Mouse (Mus musculus): ENCODE data around the gene Ctbp1. TPM values are rescaled to one million over a fixed set of nuclear protein-coding genes. Genes with fewer than 3 reads are reported as not detected.

Gene Ctbp1
- 304 and 332 TPM in 2 replicates for polyA plus RNA-seq (2012; rRNA removed)

DNA sequence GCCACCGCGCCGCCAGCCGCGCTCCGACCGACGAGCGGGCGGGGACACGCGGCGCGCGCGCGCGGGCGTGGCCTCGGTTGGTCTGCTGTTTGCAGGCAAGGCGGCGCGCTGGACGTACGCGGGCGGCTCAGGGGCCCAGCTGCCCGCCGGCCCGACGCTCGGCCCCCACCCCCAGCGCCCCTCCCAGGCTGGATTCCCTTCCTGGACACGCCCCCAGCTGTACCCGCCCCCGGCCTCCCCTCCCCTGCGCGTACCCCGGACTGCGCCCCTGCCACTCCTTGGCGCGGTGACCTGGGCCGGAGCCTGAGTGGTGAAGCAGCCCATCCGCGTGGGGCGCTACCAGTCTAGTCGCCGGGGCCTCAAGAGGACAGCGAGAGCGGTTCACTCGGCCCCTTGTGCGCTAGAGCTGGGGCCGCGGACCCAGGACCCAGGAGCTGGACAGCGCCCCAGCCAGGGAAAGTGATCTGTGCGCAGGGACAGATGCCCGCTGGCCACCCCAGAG lies at the start of gene Ctbp1:
TSS of gene Ctbp1 (minus strand) at position 42 of the 502 bp plus-strand sequence.
- TF ChIP-seq CTCF (IDR thresholded peaks at IDR 0.05; ENCODE audit: insufficient read depth, low read length) (no peak), POLR2A (IDR thresholded peaks at IDR 0.05; ENCODE audit: borderline replicate concordance, extremely low read depth, low read depth, low read length) (0 out of 2 replicates have a peak, but pooled peaks have one; percentile 10)
- Histone ChIP-seq H3K4me1 (ENCODE audit: control insufficient read depth, insufficient read depth, low read length) (peaks cover 6% of the 10 kb centered on the region; the same call in 1 of the 2 replicates), H3K4me3 (replicated peaks; ENCODE audit: extremely low read depth, low read depth, low read length) (peak within 1 kb of the TSS; percentile 76)
- peak; percentile 90 for DNase-seq
- 1% methylated on average over 56 of the region's 57 CpGs for WGBS

DNA sequence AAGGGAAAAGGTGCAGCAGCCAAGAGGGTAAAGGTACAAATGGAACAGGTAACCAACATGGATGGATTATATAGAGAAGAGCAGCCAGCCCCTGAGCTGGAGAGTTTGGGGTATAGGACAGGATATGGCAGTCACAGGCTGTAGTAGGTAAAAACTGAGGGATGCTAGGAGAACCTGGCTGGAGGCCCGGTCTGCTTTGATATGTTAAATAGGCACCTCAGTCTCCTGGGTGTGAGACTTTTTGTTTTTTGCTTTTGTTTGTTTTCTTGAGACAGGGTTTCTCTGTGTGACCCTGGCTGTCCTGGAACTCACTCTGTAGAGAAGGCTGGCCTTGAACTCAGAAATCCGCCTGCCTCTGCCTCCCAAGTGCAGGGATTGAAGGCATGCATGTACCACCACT lies 49.7 kb upstream of the Ctbp1 start:
- Histone ChIP-seq H3K4me3 (replicated peaks; ENCODE audit: extremely low read depth, low read depth, low read length) (no peak overlapping the region), H3K4me1 (ENCODE audit: control insufficient read depth, insufficient read depth, low read length) (no peaks in the 10 kb centered on the region)
- no peak for DNase-seq
- TF ChIP-seq POLR2A (IDR thresholded peaks at IDR 0.05; ENCODE audit: borderline replicate concordance, extremely low read depth, low read depth, low read length): no peak
- no peak for TF ChIP-seq CTCF (IDR thresholded peaks at IDR 0.05; ENCODE audit: insufficient read depth, low read length)
- 47% methylated on average over 2 of the region's 2 CpGs for WGBS

DNA sequence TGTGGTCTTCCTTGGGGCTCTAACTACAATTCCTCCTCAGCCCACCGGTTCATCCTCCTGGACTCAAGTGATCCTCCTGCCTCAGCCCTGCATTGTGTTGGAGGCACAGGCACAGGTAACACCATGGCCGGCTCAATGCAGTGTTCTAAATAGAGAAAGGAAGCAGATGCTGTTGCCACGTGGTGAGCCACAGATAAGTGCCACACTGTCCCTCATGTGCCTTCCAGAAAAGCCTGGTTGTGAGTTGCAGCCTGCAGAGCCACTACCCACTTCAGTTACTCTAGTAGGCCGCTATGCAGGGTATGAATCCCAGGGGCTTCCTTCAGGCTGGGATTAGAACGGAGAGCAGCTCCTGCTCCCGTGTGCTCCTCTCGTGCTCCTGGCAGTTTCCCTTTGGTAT lies 37.4 kb upstream of the Ctbp1 start:
- Histone ChIP-seq H3K4me1 (ENCODE audit: control insufficient read depth, insufficient read depth, low read length) (no peaks in the 10 kb centered on the region), H3K4me3 (replicated peaks; ENCODE audit: extremely low read depth, low read depth, low read length) (no peak overlapping the region)
- TF ChIP-seq POLR2A (IDR thresholded peaks at IDR 0.05; ENCODE audit: borderline replicate concordance, extremely low read depth, low read depth, low read length): no peak
- no peak for TF ChIP-seq CTCF (IDR thresholded peaks at IDR 0.05; ENCODE audit: insufficient read depth, low read length)
- DNase-seq: no peak
- 81% methylated on average over 7 of the region's 7 CpGs for WGBS

DNA sequence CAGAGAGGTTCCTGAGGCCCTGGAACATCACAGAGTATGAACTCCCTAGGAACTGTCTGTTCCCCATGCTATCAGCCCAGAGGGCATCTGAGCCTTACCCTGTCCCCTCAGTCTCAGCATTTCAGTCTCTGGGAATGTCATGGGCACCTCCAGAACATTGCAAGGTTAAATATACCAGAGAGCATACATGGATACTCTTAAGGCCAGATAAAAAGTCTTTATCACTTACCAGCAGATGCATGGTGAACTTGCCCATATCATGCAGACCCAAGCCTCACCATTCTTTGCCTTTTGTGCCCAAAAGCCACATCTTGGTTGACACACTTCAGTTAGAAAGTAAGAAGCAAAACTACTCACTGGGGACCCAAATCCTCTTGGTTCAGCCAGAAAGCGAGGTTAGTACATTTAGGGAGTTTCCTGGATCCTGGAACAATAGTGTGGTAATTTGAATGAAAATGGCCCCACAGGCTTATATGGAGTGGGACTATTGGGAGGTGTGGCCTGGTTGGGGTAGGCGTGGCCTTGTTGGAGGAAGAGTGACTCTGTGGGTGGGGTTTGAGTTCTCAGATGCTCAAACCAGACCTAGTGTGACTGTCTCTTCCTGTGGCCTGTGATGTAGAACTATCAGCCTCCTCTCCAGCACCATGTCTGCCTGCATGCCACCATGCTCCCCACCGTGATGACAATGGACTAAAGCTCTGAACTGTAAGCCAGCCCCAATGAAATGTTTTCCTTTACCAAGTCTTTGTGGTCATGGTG lies 36.1 kb upstream of the Ctbp1 start:
- no peaks in the 10 kb centered on the region for H3K4me1 ChIP-seq (ENCODE audit: control insufficient read depth, insufficient read depth, low read length)
- WGBS: 71% methylated on average over 3 of the region's 3 CpGs
- no peak for DNase-seq
- TF ChIP-seq POLR2A (IDR thresholded peaks at IDR 0.05; ENCODE audit: borderline replicate concordance, extremely low read depth, low read depth, low read length): no peak
- TF ChIP-seq CTCF (IDR thresholded peaks at IDR 0.05; ENCODE audit: insufficient read depth, low read length): no peak
- H3K4me3 ChIP-seq (replicated peaks; ENCODE audit: extremely low read depth, low read depth, low read length): no peak overlapping the region

DNA sequence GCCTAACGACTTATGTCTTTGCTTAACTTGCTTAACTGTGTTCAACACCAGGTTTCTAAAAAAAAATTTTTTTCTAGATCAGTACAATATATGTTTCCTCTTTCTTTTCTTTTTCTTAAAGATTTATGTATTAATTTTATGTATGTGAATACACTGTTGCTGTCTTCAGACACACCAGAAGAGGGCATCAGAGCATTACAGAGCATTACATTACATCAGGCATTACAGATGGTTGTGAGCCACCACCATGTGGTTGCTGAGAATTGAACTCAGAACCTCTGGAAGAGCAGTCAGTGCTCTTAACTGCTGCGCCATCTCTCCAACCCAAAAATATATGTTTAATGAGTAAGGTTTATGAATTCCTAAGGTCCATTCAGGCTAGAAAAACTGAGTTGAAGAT lies 27.0 kb upstream of the Ctbp1 start:
- 83% methylated on average over 2 of the region's 2 CpGs for WGBS
- TF ChIP-seq CTCF (IDR thresholded peaks at IDR 0.05; ENCODE audit: insufficient read depth, low read length) (no peak), POLR2A (IDR thresholded peaks at IDR 0.05; ENCODE audit: borderline replicate concordance, extremely low read depth, low read depth, low read length) (no peak)
- no peak for DNase-seq
- no peaks in the 10 kb centered on the region for H3K4me1 ChIP-seq (ENCODE audit: control insufficient read depth, insufficient read depth, low read length)
- no peak overlapping the region for H3K4me3 ChIP-seq (replicated peaks; ENCODE audit: extremely low read depth, low read depth, low read length)

DNA sequence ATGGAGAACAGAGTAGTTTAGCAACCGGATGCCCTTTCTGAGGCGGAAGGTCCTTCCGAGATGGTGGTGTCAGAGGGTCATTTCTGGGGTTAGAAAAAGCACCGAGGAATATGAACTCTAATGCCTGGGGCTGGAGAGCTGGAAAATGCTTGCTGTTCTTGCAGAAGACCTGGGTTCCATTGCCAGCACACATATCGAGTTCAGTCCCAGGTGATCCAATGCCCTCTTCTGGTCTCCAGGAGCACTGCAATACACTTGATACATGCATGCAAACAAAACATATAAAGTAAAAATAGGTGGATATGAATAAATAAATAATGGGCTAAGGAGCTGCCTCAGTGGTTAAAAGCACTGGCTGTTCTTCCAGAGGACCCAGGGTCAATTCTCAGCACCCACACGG lies 22.4 kb upstream of the Ctbp1 start:
- WGBS: 66% methylated on average over 6 of the region's 6 CpGs
- Histone ChIP-seq H3K4me1 (ENCODE audit: control insufficient read depth, insufficient read depth, low read length) (no peaks in the 10 kb centered on the region), H3K4me3 (replicated peaks; ENCODE audit: extremely low read depth, low read depth, low read length) (no peak overlapping the region)
- TF ChIP-seq POLR2A (IDR thresholded peaks at IDR 0.05; ENCODE audit: borderline replicate concordance, extremely low read depth, low read depth, low read length) (no peak), CTCF (IDR thresholded peaks at IDR 0.05; ENCODE audit: insufficient read depth, low read length) (peak; percentile 63)
- DNase-seq: no peak

DNA sequence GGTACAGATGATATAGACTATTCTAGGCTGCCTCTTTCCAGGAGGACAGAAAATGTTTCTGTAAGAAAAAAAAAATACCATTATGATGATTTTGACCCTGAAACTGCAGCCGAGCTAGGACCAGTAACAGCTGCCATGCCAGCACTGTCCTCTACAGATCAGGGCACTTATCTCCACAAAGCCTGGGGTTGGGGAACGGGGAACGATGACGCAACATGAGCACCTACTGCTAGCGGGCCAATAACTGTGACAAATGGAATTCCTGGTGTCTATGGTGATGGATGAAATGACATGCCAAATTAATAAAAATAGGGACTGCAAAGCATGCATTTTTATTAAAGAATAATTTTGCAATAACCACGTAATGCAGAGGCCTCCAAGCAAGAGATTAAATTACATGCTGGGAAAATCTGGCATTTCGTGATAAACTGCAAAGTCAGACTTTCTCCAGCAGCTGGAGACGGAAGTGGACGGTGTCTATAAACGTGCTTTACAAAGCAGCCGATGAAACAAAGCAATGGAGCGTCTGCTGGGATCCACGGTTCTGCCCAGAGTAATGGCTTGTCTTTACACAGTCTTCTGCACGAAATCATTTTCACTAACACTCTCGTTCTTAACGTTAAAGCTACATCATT lies 19.1 kb upstream of the Ctbp1 start:
- no peak overlapping the region for H3K4me3 ChIP-seq (replicated peaks; ENCODE audit: extremely low read depth, low read depth, low read length)
- TF ChIP-seq CTCF (IDR thresholded peaks at IDR 0.05; ENCODE audit: insufficient read depth, low read length): no peak
- no peak for TF ChIP-seq POLR2A (IDR thresholded peaks at IDR 0.05; ENCODE audit: borderline replicate concordance, extremely low read depth, low read depth, low read length)
- no peak for DNase-seq
- WGBS: 49% methylated on average over 16 of the region's 16 CpGs
- no peaks in the 10 kb centered on the region for H3K4me1 ChIP-seq (ENCODE audit: control insufficient read depth, insufficient read depth, low read length)

DNA sequence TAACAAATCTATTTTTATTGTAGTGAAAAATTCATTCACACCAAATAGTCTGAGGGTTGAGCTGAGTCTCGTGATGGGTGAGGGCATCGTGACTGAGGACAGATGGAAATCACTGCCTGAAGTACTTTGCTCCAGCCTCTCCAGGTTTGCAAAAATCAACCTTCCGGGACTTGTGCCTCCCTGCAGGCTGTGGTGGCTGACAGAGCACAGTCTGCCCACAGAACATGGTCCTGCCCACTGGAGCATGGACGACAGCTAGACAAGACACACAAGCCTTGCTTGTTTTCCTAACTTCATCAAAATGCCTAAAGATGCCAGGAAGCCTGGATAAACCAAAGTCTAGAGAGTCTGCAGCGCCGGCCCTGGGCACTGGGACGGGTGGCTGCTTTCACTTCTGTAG lies 9.2 kb upstream of the Ctbp1 start:
- no peaks in the 10 kb centered on the region for H3K4me1 ChIP-seq (ENCODE audit: control insufficient read depth, insufficient read depth, low read length)
- H3K4me3 ChIP-seq (replicated peaks; ENCODE audit: extremely low read depth, low read depth, low read length): no peak overlapping the region
- no peak for TF ChIP-seq CTCF (IDR thresholded peaks at IDR 0.05; ENCODE audit: insufficient read depth, low read length)
- no peak for TF ChIP-seq POLR2A (IDR thresholded peaks at IDR 0.05; ENCODE audit: borderline replicate concordance, extremely low read depth, low read depth, low read length)
- WGBS: 62% methylated on average over 7 of the region's 7 CpGs
- no peak for DNase-seq

DNA sequence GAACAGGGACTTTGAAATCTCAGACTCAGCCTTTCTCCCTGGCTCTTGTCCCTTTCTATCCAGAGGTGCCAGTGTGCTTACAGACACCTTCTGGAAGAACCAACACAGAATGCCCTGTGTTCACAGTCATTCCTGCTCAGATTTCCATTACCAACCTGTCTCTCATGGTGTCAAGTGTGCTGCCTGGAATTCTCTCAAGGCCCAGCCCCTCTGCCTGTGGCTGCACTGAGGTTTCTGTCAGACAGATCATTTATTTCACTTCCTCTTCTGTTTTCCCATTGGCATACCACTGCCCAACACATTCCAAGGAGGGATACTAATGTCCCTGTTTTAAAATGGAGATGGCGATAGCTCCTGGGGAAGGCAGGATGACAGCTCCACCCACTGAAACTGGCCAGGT lies 6.6 kb upstream of the Ctbp1 start:
- 40% methylated on average over 1 of the region's 1 CpGs for WGBS
- no peak for DNase-seq
- TF ChIP-seq CTCF (IDR thresholded peaks at IDR 0.05; ENCODE audit: insufficient read depth, low read length): no peak
- no peak for TF ChIP-seq POLR2A (IDR thresholded peaks at IDR 0.05; ENCODE audit: borderline replicate concordance, extremely low read depth, low read depth, low read length)
- Histone ChIP-seq H3K4me3 (replicated peaks; ENCODE audit: extremely low read depth, low read depth, low read length) (no peak overlapping the region), H3K4me1 (ENCODE audit: control insufficient read depth, insufficient read depth, low read length) (no peaks in the 10 kb centered on the region)
